Mouse (Mus musculus) mouse embryonic stem cell (cell line): ENCODE results near the gene Zbtb6.

Experiments
- in situ Hi-C, 2 experiments: fragments of 300-500 bp; cut with MboI; formaldehyde crosslinking; loops; 1 replicate in 1 of 2; 3 replicates in 1 of 2; pipeline ENCODE4 v1.14.3; 2019 to 2020; ENCODE audit warnings: low sequenced_read_pairs in 2 of 2, low pct_unique_long_range_greater_than_20kb in 1 of 2, mixed read lengths in 1 of 2; ENCODE audit not compliant: unreplicated experiment in 1 of 2

The Zbtb6 gene

DNA sequence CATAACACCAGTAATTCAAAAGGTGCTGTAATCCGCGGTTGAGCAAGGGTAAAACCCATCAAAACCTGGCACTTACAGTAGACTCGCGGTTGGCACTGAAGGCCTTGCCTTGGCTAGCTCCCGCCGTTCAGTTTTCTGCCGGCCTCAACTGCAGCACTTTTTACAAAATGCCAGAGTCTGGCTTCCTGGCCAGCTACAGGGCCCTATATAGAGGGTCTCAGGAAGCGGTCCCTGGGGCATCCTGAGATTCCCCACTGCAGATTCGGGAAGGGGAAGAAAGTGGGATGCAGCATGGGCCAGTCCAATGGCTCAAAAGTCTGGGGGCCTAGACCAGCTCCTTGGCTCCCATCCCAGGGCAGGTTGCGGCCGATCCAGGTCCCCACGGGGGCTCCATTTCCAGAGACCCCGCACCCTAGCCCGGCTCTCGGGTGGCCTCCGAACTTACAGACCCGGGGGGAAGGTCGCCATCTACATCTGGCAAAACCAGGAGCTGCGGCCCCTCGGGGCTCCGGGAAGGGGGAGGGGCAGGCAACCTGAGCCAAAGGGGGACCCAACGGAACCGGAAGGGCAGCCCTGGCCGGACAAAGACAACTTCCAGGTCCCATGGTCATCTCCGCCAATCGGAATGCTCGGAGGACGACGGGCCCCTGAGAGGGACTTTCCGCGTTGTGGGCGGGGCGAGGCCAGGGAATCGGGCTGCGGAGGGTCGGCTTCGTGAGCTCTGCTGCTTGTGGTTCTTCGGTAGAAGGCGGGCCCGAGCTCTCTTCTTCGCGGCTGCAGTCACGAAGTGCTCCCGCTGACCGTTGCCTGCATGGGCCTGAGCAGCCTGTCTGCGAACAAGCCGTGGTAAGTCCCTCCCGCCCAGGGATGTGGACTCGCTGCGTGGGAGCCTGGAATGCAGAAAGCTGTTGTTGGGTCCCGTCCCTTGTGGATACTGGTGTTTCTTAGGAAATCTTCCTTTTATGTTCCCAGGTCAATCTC lies at the start of gene Zbtb6, which contains the start of the genes Zbtb26 and Rabgap1:
TSS of gene Zbtb6 (minus strand) at position 561 of the 981 bp plus-strand sequence.
TSS of gene Zbtb26 (minus strand) at position 525 of the 981 bp plus-strand sequence.
TSS of gene Rabgap1 (plus strand) at position 669 of the 981 bp plus-strand sequence.
- in situ Hi-C loops = no loop called here

DNA sequence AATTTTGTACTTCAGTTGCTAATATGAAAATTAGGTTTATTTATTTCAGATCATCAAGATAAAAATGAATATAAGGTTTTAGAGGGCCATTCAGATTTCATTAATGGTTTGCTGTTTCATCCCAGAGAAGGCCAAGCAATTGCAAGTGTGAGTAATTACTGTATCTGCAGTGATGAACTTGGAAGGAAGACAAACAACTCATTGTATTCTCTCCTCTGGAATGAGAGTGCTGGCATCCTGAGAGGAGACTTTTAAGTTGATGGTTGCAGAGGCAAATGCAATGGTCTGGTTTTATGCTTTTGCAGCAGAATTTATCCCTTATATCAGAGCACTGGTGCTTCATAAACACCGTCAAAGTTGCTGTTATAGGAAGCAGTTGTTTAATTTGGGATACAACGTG lies 46.0 kb upstream of the Zbtb6 start:
- in situ Hi-C loops = no loop called here

- in situ Hi-C loops = no loop called here
Measured at GRCm38 (mm10) chr2:37486408-37486807, 43.4 kb upstream of the Zbtb6 start.

DNA sequence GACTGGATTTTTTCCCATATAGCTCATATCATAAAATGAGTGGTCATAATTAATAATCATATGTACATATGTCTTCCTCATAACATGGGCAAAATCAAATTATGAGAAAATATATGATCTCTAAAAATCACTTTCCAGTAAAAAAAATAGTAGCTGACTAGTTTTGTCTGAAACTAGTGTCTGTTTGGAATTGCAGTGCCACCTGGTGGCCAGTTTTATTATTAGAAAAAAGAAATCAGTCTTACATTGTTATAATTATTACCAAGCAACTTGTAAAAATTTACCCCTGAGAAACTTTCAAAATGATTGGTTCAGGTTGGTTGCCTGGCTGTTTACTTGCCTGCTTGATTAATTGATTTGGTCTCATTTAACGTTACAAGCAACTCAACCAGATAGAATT lies 42.4 kb upstream of the Zbtb6 start:
- in situ Hi-C loops = no loop called here

DNA sequence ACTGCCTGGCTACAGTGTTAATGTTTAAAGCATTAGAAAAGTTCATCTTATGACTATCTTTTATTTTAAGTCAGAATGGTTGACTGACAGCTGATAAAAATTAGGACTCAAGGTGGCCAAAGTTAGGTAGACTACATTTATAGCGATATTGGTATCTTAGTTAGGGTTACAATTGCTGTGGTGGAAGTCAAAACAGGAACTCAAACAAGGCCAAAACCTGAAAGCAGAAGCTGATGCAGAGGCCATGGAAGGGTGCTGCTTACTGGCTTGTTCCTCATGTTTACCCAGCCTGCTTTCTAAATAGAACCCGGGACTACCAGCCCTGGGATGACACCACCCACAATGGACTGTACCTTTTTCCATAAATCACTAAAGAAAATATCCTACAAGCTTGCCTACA lies 41.2 kb upstream of the Zbtb6 start:
- in situ Hi-C loops = no loop called here

DNA sequence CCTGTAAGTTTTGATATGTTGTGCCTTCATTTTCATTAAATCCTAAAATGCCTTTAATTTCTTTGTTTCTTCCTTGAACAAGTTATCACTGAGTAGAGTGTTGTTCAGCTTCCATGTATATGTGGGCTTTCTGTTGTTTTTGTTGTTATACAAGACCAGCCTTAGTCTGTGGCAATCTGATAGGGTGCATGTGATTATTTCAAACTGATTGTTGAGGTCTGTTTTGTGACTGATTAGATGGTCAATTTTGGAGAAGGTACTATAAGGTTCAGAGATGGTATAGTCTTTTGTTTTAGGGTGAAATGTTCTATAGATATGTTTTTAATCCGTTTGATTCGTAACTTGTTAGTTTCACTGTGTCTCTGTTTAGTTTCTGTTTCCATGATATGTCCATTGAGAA lies 37.1 kb upstream of the Zbtb6 start:
- in situ Hi-C loops = no loop called here

GRCm38 (mm10) chr2:37479559-37479958 lies 36.6 kb upstream of the Zbtb6 start:
- in situ Hi-C loops = no loop called here

- in situ Hi-C loops = no loop called here
Measured at GRCm38 (mm10) chr2:37466266-37466665, 23.3 kb upstream of the Zbtb6 start.

GRCm38 (mm10) chr2:37460707-37461106 lies 17.7 kb upstream of the Zbtb6 start:
- in situ Hi-C loops = no loop called here

DNA sequence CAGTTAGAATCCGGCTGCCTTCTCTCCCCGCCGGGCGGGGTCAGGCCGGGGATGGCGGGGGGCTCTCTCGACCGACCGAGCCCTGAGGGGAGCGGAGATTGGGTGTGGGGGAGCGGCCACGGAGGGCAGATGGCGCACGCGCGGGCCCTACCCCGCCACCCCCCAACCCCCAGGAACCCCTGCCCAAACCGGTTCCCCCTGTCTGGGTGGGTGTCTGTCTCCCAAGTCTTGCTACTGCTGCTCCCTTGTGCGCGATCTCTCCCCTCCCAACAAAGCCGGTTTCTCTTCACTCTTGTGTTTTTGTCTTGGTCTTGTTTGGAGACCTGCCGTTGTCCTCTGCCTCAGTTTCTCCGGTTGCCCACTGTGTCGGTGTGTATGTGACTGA lies 9.4 kb upstream of the Zbtb6 start:
- in situ Hi-C loops = no loop called here

DNA sequence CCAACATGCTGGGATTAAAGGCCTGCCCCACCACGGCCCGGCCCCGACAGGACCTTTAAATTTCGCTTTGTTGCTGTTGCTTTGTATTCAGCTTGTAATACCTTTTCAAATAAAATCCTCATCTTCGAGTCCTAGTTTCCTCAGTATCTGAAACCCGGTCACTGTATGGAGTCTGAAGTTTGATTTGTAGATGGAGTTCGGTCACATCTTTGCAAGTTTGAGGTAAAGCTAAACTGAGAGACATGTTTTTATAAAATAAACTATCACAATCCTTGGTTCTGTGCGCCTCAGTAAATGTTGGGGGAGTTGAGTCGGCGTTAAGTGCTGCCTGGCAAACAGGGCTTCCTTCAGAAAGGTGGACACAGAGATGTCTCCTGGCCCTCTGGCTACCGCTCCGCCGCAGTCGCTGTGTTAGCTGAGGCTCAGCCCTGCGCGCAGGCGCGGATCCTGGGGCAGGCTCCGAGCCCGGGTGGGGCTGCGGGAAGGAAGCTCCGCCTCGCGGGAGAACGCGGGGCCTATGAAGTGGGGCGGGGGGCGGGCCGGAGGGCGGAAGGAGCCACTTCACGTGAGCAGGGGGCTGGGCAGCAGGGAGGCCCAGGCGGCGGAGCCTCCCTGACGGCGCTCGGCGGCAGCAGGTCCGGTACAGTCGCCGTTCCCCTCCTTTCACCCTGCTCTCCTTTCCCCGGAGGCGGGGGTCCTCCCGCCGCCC lies 8.8 kb upstream of the Zbtb6 start:
- in situ Hi-C loops = no loop called here

DNA sequence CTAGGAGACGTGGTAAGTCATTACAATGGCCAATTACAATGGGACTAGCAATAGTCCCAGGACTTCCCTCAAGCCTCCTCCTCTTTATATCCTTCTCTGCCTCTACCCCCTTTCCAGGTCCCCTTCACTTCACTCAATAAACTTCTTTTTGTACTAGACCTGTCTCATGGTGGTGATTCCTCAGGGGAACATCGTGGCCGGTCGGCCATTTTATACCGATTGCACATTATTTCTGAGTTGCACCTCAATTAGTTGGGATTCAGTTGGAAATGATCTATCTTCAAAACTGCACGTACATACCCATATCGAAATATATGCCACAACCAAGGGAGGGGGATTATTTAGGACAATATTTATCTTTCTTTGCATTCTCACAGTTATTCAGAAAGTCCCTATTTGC lies 11.4 kb downstream of the Zbtb6 start:
- in situ Hi-C loops = no loop called here

GRCm38 (mm10) chr2:37430593-37431464 lies 12.1 kb downstream of the Zbtb6 start:
- in situ Hi-C loops = no loop called here

DNA sequence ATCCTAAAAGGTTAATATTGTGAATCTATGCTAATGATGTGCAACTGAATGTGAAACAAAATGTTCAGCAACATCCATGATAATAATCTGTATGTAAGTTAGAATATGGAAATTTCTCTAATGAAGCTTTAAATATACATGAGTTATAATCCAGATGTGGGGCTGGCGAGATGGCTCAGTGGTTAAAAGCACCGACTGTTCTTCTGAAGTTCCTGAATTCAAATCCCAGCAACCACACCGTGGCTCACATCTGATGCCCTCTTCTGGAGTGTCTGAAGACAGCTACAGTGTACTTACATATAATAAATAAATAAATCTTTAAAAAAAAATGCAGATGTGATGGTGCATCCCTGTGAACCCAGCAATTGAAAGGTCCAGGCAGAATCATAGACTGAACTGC lies 19.3 kb downstream of the Zbtb6 start:
- in situ Hi-C loops = no loop called here

- in situ Hi-C loops = no loop called here
Measured at GRCm38 (mm10) chr2:37422306-37423304, 20.4 kb downstream of the Zbtb6 start, which contains the start of gene Rc3h2. Gene Rc3h2, minus strand, starts transcription at chr2:37422903.

DNA sequence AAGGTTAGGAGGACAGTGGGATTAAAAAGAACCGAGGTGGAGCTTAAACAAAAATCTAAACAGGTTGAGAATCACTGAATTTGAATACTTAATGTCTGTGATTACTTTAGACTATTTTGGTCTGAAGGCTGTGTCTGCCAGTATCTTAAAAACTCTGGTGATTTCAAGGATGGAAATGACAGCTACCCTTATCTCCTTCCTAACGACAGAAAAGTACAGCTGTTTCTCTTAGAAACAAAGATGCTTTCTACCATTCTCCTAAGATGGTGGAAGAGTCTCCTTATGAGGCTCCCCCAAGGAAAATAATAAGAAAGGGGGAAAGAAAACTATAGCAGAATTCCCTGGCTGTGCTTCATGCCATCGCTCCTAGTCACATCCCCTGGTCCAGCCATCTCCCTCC lies 21.1 kb downstream of the Zbtb6 start:
- in situ Hi-C loops = no loop called here

DNA sequence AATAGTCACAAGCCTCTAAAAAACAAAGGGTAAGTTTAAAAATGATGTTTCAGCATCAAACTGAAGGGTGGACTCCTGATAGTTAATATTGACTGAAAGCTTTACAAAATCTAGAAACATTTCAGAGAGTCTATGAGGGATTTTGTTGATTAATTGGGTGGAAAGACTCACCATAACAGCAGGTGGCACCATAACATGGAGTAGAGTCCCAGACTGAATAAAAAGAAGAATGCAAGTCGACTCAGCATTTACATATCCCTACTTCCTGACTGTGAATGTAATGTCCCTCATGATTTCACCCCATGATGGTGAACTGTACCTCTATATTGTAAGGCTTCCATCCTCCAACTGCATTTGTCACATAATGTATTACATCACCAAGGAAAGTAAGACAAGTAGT lies 47.4 kb downstream of the Zbtb6 start:
- in situ Hi-C loops = no loop called here
